Mouse (Mus musculus) liver, embryonic 16.5 days (tissue): ENCODE data around the gene Ankrd52. TPM values are rescaled to one million over a fixed set of nuclear protein-coding genes. Genes with fewer than 3 reads are reported as not detected.

Experiments used
- ATAC-seq: fragments of 200-750 bp; cut with Nextera tagmentation; 2 replicates; pipeline ENCODE4 v1.8.0; 2017; ENCODE audit warnings: low read depth, mild to moderate bottlenecking, moderate number of reproducible peaks, moderate library complexity
- H3K27ac ChIP-seq: fragments of 300-500 bp; sonication (generic); 2 replicates; pipeline ENCODE4 v1.5.1; 2014; ENCODE audit warnings: mild to moderate bottlenecking, low read length
- H3K27me3 ChIP-seq: fragments of 300-500 bp; sonication (generic); 2 replicates; pipeline ENCODE4 v1.6.1; 2014; ENCODE audit warnings: low read depth, low read length, mixed read lengths; ENCODE audit not compliant: control insufficient read depth, insufficient read depth
- H3K36me3 ChIP-seq: fragments of 300-500 bp; sonication (generic); 2 replicates; pipeline ENCODE4 v1.6.1; 2014; ENCODE audit warnings: mild to moderate bottlenecking; ENCODE audit not compliant: control insufficient read depth, insufficient read depth
- H3K4me1 ChIP-seq: fragments of 300-500 bp; sonication (generic); 2 replicates; pipeline ENCODE4 v1.6.1; 2014; ENCODE audit warnings: low read depth, low read length, mixed read lengths; ENCODE audit not compliant: control insufficient read depth
- H3K4me2 ChIP-seq: fragments of 300-500 bp; sonication (generic); 2 replicates; pipeline ENCODE4 v1.6.1; 2014; ENCODE audit warnings: low read depth, low read length, mixed read lengths
- H3K4me3 ChIP-seq: fragments of 300-500 bp; sonication (generic); 2 replicates; pipeline ENCODE4 v1.5.1; 2014; ENCODE audit warnings: low read depth, mild to moderate bottlenecking, low read length
- H3K9ac ChIP-seq: fragments of 300-500 bp; sonication (generic); 2 replicates; pipeline ENCODE4 v1.6.1; 2014; ENCODE audit warnings: low read depth, low read length
- H3K9me3 ChIP-seq: fragments of 300-500 bp; sonication (generic); replicated peaks from 2 replicates; pipeline ENCODE4 v1.6.1; 2016; ENCODE audit warnings: low read length; ENCODE audit not compliant: control insufficient read depth
- WGBS: fragments of 180-500 bp; shearing (Covaris S2); extraction: QIAGEN DNeasy Blood & Tissue Kit; methylation state at CpG from one replicate; pipeline ENCODE4 v1.1.7; 2014; ENCODE audit not compliant: insufficient replicate concordance; 5-methylcytosine and 5-hydroxymethylcytosine counted together
- polyA plus RNA-seq: library from polyadenylated mRNA; unstranded; fragments of >200 nt; fragmentation: Nextera tagmentation; extraction: Ambion mirVana; gene quantifications from 2 replicates; pipeline ENCODE4 v1.2.1, GENCODE M21; 2015

Ankrd52 gene
- polyA plus RNA-seq, 1 experiment from 2014 or later: 4.0 TPM

DNA sequence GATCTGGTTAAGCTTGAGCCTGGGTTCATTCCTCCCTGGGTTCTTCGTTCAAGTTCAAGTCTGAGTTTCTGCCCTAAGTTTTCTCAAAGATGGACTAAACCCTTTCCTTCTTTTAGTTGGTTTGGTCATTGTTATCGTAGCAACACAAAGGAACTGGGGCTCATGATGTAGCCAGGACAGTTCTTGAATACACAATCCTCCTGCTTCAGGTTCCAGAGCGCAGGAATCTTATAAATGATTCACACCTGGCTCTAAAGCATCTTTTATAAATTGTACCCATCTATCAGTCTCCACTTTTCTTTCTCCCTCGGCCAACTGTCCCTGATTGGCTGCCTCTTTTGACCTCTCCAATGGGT is 838 bp upstream of the Ankrd52 start:
- Histone ChIP-seq H3K4me2 (peak overlapping the region; percentile 95), H3K9me3 (no peaks in the 10 kb centered on the region), H3K27me3 (no peaks in the 10 kb centered on the region), H3K4me1 (peaks cover 39% of the 10 kb centered on the region), H3K4me3 (peak overlapping the region; percentile 85), H3K27ac (peak overlapping the region; percentile 77), H3K36me3 (no peaks in the 10 kb centered on the region), H3K9ac (peak overlapping the region; percentile 91)
- WGBS: 52% methylated on average over 4 of the region's 4 CpGs
- no peak for ATAC-seq

DNA sequence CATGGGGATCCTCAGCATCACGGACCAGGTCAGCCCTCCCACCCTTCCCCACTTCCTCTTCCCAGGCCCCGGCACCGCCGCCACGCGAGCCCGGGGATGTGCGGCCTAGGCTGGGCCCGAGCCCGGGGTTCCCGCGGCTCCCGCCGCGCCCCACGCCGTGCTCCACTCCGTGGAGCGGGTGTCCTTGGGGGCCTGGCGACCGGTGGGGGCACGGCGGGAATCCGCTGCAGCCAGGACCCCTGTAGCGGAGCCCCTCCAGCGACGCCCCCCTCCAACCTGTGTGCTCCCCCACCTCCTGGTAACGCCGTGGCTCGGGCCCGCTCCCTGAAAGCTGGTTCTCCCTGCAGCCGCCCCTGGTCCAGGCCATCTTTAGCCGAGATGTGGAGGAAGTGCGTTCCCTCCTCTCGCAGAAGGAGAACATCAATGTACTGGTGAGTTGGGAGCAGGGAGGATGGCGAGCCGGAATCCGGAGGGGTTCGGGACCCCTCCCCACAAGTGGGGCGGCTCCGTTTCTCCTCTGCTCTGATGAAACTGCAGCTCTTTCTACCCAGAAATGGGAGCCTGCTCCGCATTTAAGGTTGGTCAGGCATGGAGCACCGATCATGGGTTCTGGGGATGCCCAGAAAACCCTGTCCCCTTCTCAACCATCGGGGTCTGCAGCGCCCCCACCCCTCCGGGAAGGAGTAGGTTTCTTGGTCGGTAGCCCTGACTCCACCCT is 466 bp downstream of the Ankrd52 start:
- Histone ChIP-seq H3K9ac (peak overlapping the region; percentile 91), H3K27ac (peak overlapping the region; percentile 61), H3K9me3 (no peaks in the 10 kb centered on the region), H3K4me2 (peak overlapping the region; percentile 95), H3K27me3 (no peaks in the 10 kb centered on the region), H3K36me3 (peaks cover 11% of the 10 kb centered on the region), H3K4me1 (peaks cover 39% of the 10 kb centered on the region), H3K4me3 (peak overlapping the region; percentile 85)
- peak; percentile 58 for ATAC-seq
- under 1% methylated on average over 47 of the region's 47 CpGs for WGBS

DNA sequence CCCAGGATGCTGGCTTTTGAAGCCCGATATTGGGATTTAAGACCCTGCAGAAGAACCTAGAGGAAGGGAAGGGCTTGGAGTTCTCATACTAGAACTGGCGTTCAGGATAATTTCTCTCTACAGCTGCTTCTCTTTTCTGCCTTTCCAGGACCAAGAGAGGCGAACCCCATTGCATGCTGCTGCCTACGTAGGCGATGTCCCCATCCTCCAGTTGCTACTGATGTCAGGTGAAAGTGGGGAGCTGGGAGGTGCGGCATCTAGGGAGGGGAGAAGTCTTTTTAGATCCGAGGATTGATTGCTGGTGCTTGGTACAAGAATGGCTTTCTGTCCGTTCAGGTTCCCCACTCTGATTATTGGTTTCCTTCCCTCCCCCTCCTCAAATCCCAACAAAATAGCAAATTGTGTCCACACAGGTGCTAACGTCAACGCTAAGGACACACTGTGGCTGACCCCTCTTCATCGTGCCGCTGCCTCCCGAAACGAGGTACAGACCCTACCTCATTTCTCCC is 1.1 kb downstream of the Ankrd52 start:
- 65% methylated on average over 14 of the region's 14 CpGs for WGBS

GRCm38 (mm10) chr10:128378462-128378861 is 1.5 kb downstream of the Ankrd52 start:
- no peak overlapping the region for H3K4me2 ChIP-seq
- no peaks in the 10 kb centered on the region for H3K27me3 ChIP-seq
- no peak overlapping the region for H3K27ac ChIP-seq
- peaks cover 32% of the 10 kb centered on the region for H3K4me1 ChIP-seq
- no peaks in the 10 kb centered on the region for H3K9me3 ChIP-seq
- no peak for ATAC-seq
- peaks cover 19% of the 10 kb centered on the region for H3K36me3 ChIP-seq
- H3K9ac ChIP-seq: no peak overlapping the region
- H3K4me3 ChIP-seq: no peak overlapping the region
- 76% methylated on average over 3 of the region's 3 CpGs for WGBS

More for the DNA sequence above, 1.1 kb downstream of the Ankrd52 start:
- peaks cover 17% of the 10 kb centered on the region for H3K36me3 ChIP-seq
- H3K4me2 ChIP-seq: peak overlapping the region; percentile 95
- H3K27ac ChIP-seq: no peak overlapping the region; the same call in 1 of the 2 replicates
- no peak for ATAC-seq
- no peaks in the 10 kb centered on the region for H3K9me3 ChIP-seq
- no peaks in the 10 kb centered on the region for H3K27me3 ChIP-seq
- H3K4me1 ChIP-seq: peaks cover 37% of the 10 kb centered on the region
- H3K4me3 ChIP-seq: peak overlapping the region; percentile 85
- H3K9ac ChIP-seq: peak overlapping the region; percentile 91

- Histone ChIP-seq H3K36me3 (peaks cover 26% of the 10 kb centered on the region), H3K4me2 (no peak overlapping the region), H3K27me3 (no peaks in the 10 kb centered on the region), H3K4me3 (no peak overlapping the region), H3K9ac (no peak overlapping the region), H3K4me1 (peaks cover 32% of the 10 kb centered on the region), H3K27ac (no peak overlapping the region), H3K9me3 (no peaks in the 10 kb centered on the region)
- WGBS: 83% methylated on average over 7 of the region's 7 CpGs
- ATAC-seq: no peak
These were observed 2.3 kb downstream of the Ankrd52 start for GRCm38 (mm10) chr10:128379260-128379659.

DNA sequence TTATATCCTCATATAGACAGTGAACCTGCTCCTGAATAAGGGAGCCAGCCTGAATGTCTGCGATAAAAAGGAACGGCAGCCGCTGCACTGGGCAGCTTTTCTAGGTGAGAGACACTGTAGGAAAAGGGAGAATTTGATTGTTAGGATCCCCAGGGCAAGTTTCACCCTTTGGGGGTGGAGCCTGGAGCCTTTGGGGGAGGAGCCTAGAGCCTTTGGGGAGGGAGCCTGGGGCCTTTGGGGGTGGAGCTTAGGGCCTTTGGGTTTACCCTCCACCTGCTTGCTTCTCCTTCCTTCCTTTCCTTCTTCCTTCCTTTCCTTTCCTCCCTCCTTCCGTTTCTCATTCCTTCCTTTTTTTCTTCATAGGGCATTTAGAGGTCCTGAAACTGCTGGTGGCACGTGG is 3.6 kb downstream of the Ankrd52 start:
- Histone ChIP-seq H3K9me3 (no peaks in the 10 kb centered on the region), H3K27ac (no peak overlapping the region), H3K27me3 (no peaks in the 10 kb centered on the region), H3K4me2 (no peak overlapping the region), H3K9ac (no peak overlapping the region), H3K4me3 (no peak overlapping the region), H3K36me3 (peaks cover 26% of the 10 kb centered on the region), H3K4me1 (peaks cover 32% of the 10 kb centered on the region)
- 80% methylated on average over 5 of the region's 5 CpGs for WGBS
- no peak for ATAC-seq

GRCm38 (mm10) chr10:128382482-128382881 is 5.6 kb downstream of the Ankrd52 start:
- no peak overlapping the region for H3K4me3 ChIP-seq
- H3K36me3 ChIP-seq: peaks cover 37% of the 10 kb centered on the region
- peaks cover 20% of the 10 kb centered on the region for H3K4me1 ChIP-seq
- no peak overlapping the region for H3K4me2 ChIP-seq
- no peaks in the 10 kb centered on the region for H3K9me3 ChIP-seq
- no peak overlapping the region for H3K27ac ChIP-seq
- H3K27me3 ChIP-seq: no peaks in the 10 kb centered on the region
- no peak overlapping the region for H3K9ac ChIP-seq
- peak; percentile 63 for ATAC-seq
- WGBS: 82% methylated on average over 8 of the region's 8 CpGs

GRCm38 (mm10) chr10:128385902-128386301 is 9.0 kb downstream of the Ankrd52 start:
- H3K9me3 ChIP-seq: no peaks in the 10 kb centered on the region
- H3K27ac ChIP-seq: no peak overlapping the region
- WGBS: 87% methylated on average over 7 of the region's 7 CpGs
- no peaks in the 10 kb centered on the region for H3K4me1 ChIP-seq
- H3K4me3 ChIP-seq: no peak overlapping the region
- peaks cover 62% of the 10 kb centered on the region for H3K36me3 ChIP-seq
- no peak for ATAC-seq
- H3K9ac ChIP-seq: no peak overlapping the region
- no peaks in the 10 kb centered on the region for H3K27me3 ChIP-seq
- H3K4me2 ChIP-seq: no peak overlapping the region

DNA sequence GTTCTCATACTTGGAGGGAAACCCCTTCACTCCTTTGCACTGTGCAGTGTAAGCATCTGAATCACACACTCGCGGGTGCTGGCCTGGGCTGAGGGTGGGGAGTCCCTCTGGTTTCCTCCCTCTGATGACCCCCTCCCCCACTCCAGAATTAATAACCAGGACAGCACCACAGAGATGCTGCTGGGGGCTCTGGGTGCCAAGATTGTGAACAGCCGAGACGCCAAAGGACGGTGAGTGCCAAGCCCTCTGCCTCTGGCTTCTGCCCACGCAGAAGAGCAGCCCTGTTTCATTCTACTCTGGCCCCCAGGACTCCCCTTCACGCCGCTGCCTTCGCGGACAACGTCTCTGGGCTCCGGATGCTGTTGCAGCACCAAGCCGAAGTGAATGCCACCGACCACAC is 12.0 kb downstream of the Ankrd52 start:
- ATAC-seq: no peak

More for the DNA sequence above, 12.0 kb downstream of the Ankrd52 start:
- Histone ChIP-seq H3K4me1 (no peaks in the 10 kb centered on the region), H3K4me3 (no peak overlapping the region), H3K9me3 (no peaks in the 10 kb centered on the region), H3K4me2 (no peak overlapping the region), H3K27ac (no peak overlapping the region), H3K27me3 (no peaks in the 10 kb centered on the region), H3K36me3 (peaks cover 39% of the 10 kb centered on the region), H3K9ac (no peak overlapping the region)
- 86% methylated on average over 14 of the region's 14 CpGs for WGBS
